Mouse (Mus musculus): Measurements from ENCODE around the gene Rnf41.

The Rnf41 gene
- long read RNA-seq, experiment 1, transcript Rnf41-201 (7 exons, 3,144 nt), result major isoform, 9 of 15 reads
- long read RNA-seq, experiment 1, partial matches to known transcripts, result 3 of 15 reads
- long read RNA-seq, experiment 1, other reads (novel, unspliced or antisense), result 0 of 15 reads
- long read RNA-seq, experiment 2, transcript Rnf41-201 (7 exons, 3,144 nt), result major isoform, 11 of 23 reads
- long read RNA-seq, experiment 2, partial matches to known transcripts, result 6 of 23 reads
- long read RNA-seq, experiment 2, other reads (novel, unspliced or antisense), result 6 of 23 reads

DNA sequence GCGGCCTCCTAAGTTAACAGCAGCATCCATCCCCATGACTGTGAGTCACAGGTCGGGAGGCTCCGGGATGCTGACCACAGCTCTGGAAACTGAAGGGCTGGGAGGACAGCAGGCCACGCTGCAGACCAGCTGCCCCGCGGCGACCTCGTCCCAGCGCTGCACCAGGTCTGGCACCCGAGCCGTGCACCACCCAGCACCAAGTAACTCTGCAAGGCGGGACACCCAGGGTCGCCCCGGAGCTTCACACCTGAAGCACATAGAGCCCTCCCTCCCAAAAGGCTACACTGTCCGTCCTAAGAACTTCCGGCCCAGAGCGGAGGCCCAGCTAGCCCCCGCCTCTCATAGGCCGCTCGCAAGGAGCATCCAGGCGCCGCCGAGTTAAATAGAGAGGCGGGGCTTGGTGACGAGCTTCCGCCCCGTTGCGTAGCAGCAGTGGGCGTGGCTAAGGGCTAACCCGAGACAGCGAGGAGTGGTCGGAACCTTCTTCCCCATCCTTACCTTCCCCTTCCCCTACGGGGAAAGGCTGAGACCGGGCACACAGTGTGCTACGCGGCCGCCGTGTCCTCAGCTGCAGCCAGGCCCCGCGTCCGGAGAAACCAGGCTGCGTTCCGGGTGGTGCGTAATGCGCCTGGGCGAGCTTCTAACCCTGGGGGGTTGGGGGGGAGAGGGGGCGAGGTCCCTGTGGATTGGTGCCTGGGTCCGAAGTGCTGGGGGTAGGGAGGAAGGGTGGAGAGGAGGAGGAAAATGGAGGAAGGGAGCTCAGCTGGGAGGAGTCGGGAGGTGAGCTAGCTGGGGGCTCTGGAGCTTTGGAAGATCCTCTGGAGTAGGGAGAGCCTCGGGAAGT, at the start of gene Rnf41, which contains the start of gene Nabp2:
TSS of gene Rnf41 (plus strand) at position 447 of the 844 bp plus-strand sequence.
TSS of gene Nabp2 (minus strand) at position 282 of the 844 bp plus-strand sequence.
- intact Hi-C loops (cut with DNase I), result loop anchor here (5.0 kb wide), 2 partner anchors 34 to 41 kb away; partner anchors contain the start of gene Ankrd52

DNA sequence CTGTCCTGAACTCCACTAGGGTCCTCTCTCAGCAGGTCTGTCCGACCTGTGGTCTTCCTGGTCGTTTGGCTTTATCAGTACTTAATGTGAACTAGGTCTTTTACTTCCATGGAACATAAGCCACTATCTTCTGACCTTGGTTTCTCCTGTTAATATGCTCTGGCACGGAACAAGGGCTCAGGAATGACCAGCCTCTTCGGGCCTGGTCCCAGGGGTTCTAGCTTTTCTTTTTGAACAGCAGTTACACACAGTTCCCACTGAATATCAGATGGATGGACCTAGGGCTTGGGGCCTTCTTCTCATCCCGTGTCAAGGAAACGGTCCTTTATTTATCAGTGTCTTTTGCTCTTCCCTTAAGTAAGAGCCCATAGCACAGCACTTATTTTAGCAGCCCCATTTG, 49.6 kb upstream of the Rnf41 start:
- intact Hi-C loops (cut with DNase I), result no loop called here

DNA sequence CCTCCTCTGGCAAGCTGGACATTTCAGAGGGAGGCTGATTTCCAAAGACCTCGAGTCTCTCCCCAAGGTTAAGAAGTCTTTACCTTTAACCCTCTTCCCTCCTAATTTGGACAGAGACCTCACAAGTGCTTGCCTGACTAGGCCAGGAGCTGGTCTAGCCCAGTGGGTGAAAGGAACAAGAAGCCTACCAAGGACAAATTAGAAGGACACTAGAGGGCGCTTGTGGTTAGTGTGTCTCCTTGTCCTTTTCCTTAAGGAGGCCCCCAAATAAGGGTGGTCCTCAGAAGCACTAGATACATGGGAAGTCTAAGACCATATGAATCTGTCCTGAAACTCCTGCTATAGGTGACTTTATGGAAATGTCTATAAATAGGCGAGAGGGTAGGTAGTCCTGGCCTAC, 48.9 kb upstream of the Rnf41 start:
- intact Hi-C loops (cut with DNase I), result no loop called here

GRCm38 (mm10) chr10:128367899-128368401, 43.5 kb upstream of the Rnf41 start:
- intact Hi-C loops (cut with DNase I), result no loop called here

DNA sequence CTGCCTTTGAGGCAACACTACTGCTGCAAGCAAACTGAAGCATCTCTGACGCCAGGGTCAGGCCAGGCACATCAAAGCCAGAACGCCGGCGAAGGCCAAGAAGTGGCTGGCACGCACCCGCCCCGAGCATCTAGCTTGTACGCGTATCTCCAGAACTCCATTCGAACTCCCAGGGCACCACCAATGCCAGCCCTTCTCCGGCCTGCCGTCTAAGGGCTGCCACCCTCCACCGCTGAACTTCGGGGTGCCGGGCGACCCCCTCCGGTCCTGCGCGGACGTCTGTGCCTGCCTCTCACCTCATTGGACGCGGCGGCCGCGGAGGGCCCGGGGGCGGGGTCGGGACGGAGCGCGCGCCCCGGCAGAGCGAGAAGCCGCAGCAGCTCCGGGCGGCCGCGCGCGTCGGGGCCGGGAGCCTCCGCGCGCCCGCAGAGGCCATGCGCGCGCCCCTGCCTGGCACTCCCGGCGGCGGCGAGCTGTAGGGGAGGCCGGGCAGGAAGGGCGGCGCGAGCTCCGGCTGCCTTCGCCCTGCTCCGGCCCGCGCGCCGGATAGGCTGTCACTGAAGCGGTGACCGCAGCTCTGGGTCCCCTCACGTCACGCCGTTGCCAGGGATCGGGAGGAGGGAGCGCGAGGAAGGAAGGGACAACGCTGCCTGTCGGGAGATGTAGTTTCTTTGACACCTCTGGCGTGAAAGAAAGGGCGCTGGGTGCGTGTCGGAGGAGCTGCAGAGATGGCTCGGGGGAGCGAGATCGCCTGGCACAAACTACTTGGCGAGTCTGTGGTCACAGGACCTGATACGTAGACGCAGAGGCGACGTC, 42.8 kb upstream of the Rnf41 start, which contains the start of gene Coq10a:
TSS of gene Coq10a (minus strand) at position 596 of the 816 bp plus-strand sequence.
- intact Hi-C loops (cut with DNase I), result no loop called here

GRCm38 (mm10) chr10:128369218-128369543, 42.3 kb upstream of the Rnf41 start:
- intact Hi-C loops (cut with DNase I), result no loop called here

DNA sequence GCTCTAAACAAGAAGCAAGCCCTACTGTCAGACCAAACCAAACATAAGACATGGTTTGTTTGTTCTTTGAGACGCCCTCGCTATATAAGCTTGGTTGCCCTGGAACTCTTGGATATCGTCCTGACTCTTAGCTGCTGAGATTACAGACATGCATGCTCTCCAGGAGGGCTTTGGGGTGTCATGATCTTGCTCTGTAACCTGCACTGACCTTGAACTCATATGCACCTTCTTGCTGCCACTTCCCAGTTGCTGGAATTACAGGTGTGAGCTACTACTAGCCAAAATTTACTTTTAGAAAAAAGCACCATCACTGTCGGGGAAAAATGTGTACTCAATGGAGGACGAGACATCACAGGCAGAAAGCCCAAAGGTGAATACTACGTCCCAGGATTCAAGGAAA, 41.9 kb upstream of the Rnf41 start:
- intact Hi-C loops (cut with DNase I), result no loop called here

- intact Hi-C loops (cut with DNase I), result loop anchor here (5.0 kb wide), 1 partner anchor 33 kb away; the partner anchor contains the start of gene Cs
Observed at GRCm38 (mm10) chr10:128370021-128370420, 41.4 kb upstream of the Rnf41 start.

DNA sequence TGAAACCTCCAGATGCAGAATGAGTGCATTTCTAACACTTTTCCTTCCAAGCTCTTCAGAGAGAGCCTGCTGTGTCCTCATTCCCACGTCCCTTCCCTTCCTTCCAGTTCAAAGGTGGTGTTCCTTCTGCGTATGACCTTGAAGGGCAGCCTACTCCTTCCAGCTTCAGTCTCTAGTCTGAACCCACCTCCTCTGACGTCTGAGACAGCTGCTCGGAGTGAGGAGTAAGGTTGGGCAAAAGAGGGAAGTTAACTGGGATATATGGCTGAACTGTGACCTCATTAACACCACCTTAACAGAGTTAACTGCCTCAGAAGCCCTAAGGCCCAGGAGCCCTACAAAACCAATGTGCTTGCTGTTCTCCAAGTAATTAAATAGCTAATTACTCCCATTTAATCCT, 40.9 kb upstream of the Rnf41 start:
- intact Hi-C loops (cut with DNase I), result loop anchor here (5.0 kb wide), 1 partner anchor 33 kb away; the partner anchor contains the start of gene Cs

DNA sequence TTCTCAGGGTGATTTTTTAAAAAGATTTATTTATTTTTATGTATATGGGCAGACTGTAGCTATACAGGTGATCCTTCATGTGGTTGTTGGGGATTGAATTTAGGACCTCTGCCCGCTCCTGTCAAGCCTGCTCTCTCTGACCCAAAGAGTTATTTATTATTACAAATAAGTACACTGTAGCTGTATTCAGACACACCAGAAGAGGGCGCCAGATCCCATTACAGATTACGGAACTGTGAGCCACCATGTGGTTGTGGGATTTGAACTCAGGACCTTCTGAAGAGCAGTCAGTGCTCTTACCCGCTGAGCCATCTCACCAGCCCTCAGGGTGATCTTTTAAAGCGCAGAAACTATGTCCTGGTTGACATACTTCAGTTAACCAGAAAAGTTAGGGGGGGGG, 39.3 kb upstream of the Rnf41 start:
- intact Hi-C loops (cut with DNase I), result loop anchor here (5.0 kb wide), 1 partner anchor 35 kb away; the partner anchor contains the start of gene Cs

GRCm38 (mm10) chr10:128372989-128373748, 38.3 kb upstream of the Rnf41 start:
- intact Hi-C loops (cut with DNase I), result loop anchor here (5.0 kb wide), 1 partner anchor 36 kb away; the partner anchor contains the start of gene Cs

GRCm38 (mm10) chr10:128374393-128374792, 37.1 kb upstream of the Rnf41 start:
- intact Hi-C loops (cut with DNase I), result loop anchor here (5.0 kb wide), 1 partner anchor 37 kb away; the partner anchor contains the start of gene Cs

DNA sequence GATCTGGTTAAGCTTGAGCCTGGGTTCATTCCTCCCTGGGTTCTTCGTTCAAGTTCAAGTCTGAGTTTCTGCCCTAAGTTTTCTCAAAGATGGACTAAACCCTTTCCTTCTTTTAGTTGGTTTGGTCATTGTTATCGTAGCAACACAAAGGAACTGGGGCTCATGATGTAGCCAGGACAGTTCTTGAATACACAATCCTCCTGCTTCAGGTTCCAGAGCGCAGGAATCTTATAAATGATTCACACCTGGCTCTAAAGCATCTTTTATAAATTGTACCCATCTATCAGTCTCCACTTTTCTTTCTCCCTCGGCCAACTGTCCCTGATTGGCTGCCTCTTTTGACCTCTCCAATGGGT, 35.4 kb upstream of the Rnf41 start:
- intact Hi-C loops (cut with DNase I), result loop anchor here (5.0 kb wide), 2 partner anchors 36 to 66 kb away; partner anchors contain the start of genes Nabp2 and Rnf41

GRCm38 (mm10) chr10:128376455-128377211, 34.8 kb upstream of the Rnf41 start, which contains the start of gene Ankrd52:
Ankrd52 (plus strand) TSS chr10:128377115.
- intact Hi-C loops (cut with DNase I), result loop anchor here (5.0 kb wide), 2 partner anchors 36 to 66 kb away; partner anchors contain the start of genes Nabp2 and Rnf41

GRCm38 (mm10) chr10:128377222-128377939, 34.1 kb upstream of the Rnf41 start:
- intact Hi-C loops (cut with DNase I), result loop anchor here (5.0 kb wide), 2 partner anchors 35 to 65 kb away; partner anchors contain the start of genes Nabp2 and Rnf41

DNA sequence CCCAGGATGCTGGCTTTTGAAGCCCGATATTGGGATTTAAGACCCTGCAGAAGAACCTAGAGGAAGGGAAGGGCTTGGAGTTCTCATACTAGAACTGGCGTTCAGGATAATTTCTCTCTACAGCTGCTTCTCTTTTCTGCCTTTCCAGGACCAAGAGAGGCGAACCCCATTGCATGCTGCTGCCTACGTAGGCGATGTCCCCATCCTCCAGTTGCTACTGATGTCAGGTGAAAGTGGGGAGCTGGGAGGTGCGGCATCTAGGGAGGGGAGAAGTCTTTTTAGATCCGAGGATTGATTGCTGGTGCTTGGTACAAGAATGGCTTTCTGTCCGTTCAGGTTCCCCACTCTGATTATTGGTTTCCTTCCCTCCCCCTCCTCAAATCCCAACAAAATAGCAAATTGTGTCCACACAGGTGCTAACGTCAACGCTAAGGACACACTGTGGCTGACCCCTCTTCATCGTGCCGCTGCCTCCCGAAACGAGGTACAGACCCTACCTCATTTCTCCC, 33.5 kb upstream of the Rnf41 start:
- intact Hi-C loops (cut with DNase I), result loop anchor here (5.0 kb wide), 2 partner anchors 34 to 64 kb away; partner anchors contain the start of genes Nabp2 and Rnf41

- intact Hi-C loops (cut with DNase I), result loop anchor here (5.0 kb wide), 2 partner anchors 34 to 64 kb away; partner anchors contain the start of genes Nabp2 and Rnf41
Observed at GRCm38 (mm10) chr10:128378462-128378861, 33.0 kb upstream of the Rnf41 start.

- intact Hi-C loops (cut with DNase I), result loop anchor here (5.0 kb wide), 2 partner anchors 33 to 63 kb away; partner anchors contain the start of genes Nabp2 and Rnf41
Observed at GRCm38 (mm10) chr10:128379260-128379659, 32.2 kb upstream of the Rnf41 start.

Measured in adrenal gland (tissue).